Mouse (Mus musculus) heart, embryonic 15.5 days (tissue): ENCODE results near the gene Otx2. TPM values are rescaled to one million over a fixed set of nuclear protein-coding genes. Genes with fewer than 3 reads are reported as not detected.

Experiments
- ATAC-seq: fragments of 200-750 bp; cut with Nextera tagmentation; replicated peaks from 2 replicates; pipeline ENCODE4 v1.8.0; 2017; ENCODE audit warnings: low read depth, moderate TSS enrichment; ENCODE audit not compliant: insufficient number of reproducible peaks, insufficient read depth, low FRiP score
- H3K27ac ChIP-seq: fragments of 300-500 bp; sonication (generic); 2 replicates; pipeline ENCODE4 v1.5.1; 2015; ENCODE audit warnings: mild to moderate bottlenecking, inconsistent platforms
- H3K27me3 ChIP-seq: fragments of 300-500 bp; sonication (generic); 2 replicates; pipeline ENCODE4 v1.6.1; 2015; ENCODE audit warnings: inconsistent platforms
- H3K36me3 ChIP-seq: fragments of 300-500 bp; sonication (generic); 2 replicates; pipeline ENCODE4 v1.6.1; 2015; ENCODE audit warnings: mild to moderate bottlenecking, inconsistent platforms
- H3K4me1 ChIP-seq: fragments of 300-500 bp; sonication (generic); replicated peaks from 2 replicates; pipeline ENCODE4 v1.6.1; 2015; ENCODE audit warnings: inconsistent platforms
- H3K4me2 ChIP-seq: fragments of 300-500 bp; sonication (generic); 2 replicates; pipeline ENCODE4 v1.6.1; 2015; ENCODE audit warnings: inconsistent platforms, mild to moderate bottlenecking, moderate library complexity
- H3K4me3 ChIP-seq: fragments of 300-500 bp; sonication (generic); 2 replicates; pipeline ENCODE4 v1.5.1; 2015; ENCODE audit warnings: mild to moderate bottlenecking, inconsistent platforms
- H3K9ac ChIP-seq: fragments of 300-500 bp; sonication (generic); 2 replicates; pipeline ENCODE4 v1.6.1; 2015; ENCODE audit warnings: mild to moderate bottlenecking, inconsistent platforms
- H3K9me3 ChIP-seq: fragments of 300-500 bp; sonication (generic); replicated peaks from 2 replicates; pipeline ENCODE4 v1.6.1; 2016; ENCODE audit warnings: inconsistent platforms
- WGBS: fragments of 180-500 bp; shearing (Covaris S2); methylation state at CpG from one replicate; pipeline ENCODE4 v1.1.7; 2015; ENCODE audit warnings: mixed read lengths; 5-methylcytosine and 5-hydroxymethylcytosine counted together
- polyA plus RNA-seq: library from polyadenylated mRNA; unstranded; fragments of >200 nt; fragmentation: Nextera tagmentation; extraction: Ambion mirVana; gene quantifications from 2 replicates; pipeline ENCODE4 v1.2.1, GENCODE M21; 2015

Otx2 gene
- polyA plus RNA-seq, 1 experiment from 2014 or later = not detected

GRCm38 (mm10) chr14:48667396-48667795, 6.2 kb downstream of the Otx2 start:
- H3K27ac ChIP-seq = no peak overlapping the region
- peaks cover 21% of the 10 kb centered on the region for H3K4me1 ChIP-seq
- H3K27me3 ChIP-seq = peaks cover 93% of the 10 kb centered on the region
- ATAC-seq = no peak
- H3K9me3 ChIP-seq = no peaks in the 10 kb centered on the region
- H3K4me3 ChIP-seq = no peak overlapping the region
- no peak overlapping the region for H3K4me2 ChIP-seq
- no peaks in the 10 kb centered on the region for H3K36me3 ChIP-seq
- WGBS = 4% methylated on average over 12 of the region's 12 CpGs
- no peak overlapping the region for H3K9ac ChIP-seq

- Histone ChIP-seq H3K27ac (no peak overlapping the region), H3K4me2 (no peak overlapping the region), H3K4me3 (no peak overlapping the region), H3K4me1 (peaks cover 25% of the 10 kb centered on the region), H3K9me3 (no peaks in the 10 kb centered on the region), H3K9ac (no peak overlapping the region), H3K27me3 (peaks cover 93% of the 10 kb centered on the region), H3K36me3 (no peaks in the 10 kb centered on the region)
- 2% methylated on average over 19 of the region's 19 CpGs for WGBS
- no peak for ATAC-seq
Observed at GRCm38 (mm10) chr14:48666771-48667170, 6.8 kb downstream of the Otx2 start.

- Histone ChIP-seq H3K27ac (no peak overlapping the region), H3K27me3 (peaks cover 93% of the 10 kb centered on the region), H3K4me1 (peaks cover 25% of the 10 kb centered on the region), H3K9me3 (no peaks in the 10 kb centered on the region), H3K9ac (no peak overlapping the region), H3K36me3 (no peaks in the 10 kb centered on the region), H3K4me2 (no peak overlapping the region), H3K4me3 (peak overlapping the region; percentile 13; the same call in 1 of the 2 replicates)
- WGBS = under 1% methylated on average over 52 of the region's 52 CpGs
- ATAC-seq = no peak
Observed at GRCm38 (mm10) chr14:48665816-48666661, 7.6 kb downstream of the Otx2 start.

GRCm38 (mm10) chr14:48664841-48665815, 8.5 kb downstream of the Otx2 start:
- no peak overlapping the region for H3K9ac ChIP-seq
- H3K9me3 ChIP-seq = no peaks in the 10 kb centered on the region
- peaks cover 25% of the 10 kb centered on the region for H3K4me1 ChIP-seq
- no peak for ATAC-seq
- WGBS = under 1% methylated on average over 50 of the region's 50 CpGs
- H3K27me3 ChIP-seq = peaks cover 93% of the 10 kb centered on the region
- H3K4me3 ChIP-seq = peak overlapping the region; percentile 13
- H3K27ac ChIP-seq = no peak overlapping the region
- no peaks in the 10 kb centered on the region for H3K36me3 ChIP-seq
- H3K4me2 ChIP-seq = 0 out of 2 replicates have a peak overlapping the region, but pooled peaks have one; percentile 6

GRCm38 (mm10) chr14:48664001-48664810, 9.4 kb downstream of the Otx2 start:
- Histone ChIP-seq H3K4me2 (no peak overlapping the region), H3K9ac (no peak overlapping the region), H3K4me3 (peak overlapping the region; percentile 13; the same call in 1 of the 2 replicates), H3K36me3 (no peaks in the 10 kb centered on the region), H3K9me3 (no peaks in the 10 kb centered on the region), H3K4me1 (peaks cover 25% of the 10 kb centered on the region), H3K27me3 (peaks cover 93% of the 10 kb centered on the region), H3K27ac (no peak overlapping the region)
- ATAC-seq = no peak
- WGBS = 4% methylated on average over 14 of the region's 14 CpGs

- ATAC-seq = no peak
- Histone ChIP-seq H3K36me3 (no peaks in the 10 kb centered on the region), H3K9me3 (no peaks in the 10 kb centered on the region), H3K27ac (no peak overlapping the region), H3K9ac (no peak overlapping the region), H3K4me3 (no peak overlapping the region), H3K4me2 (no peak overlapping the region), H3K27me3 (peaks cover 93% of the 10 kb centered on the region), H3K4me1 (peaks cover 19% of the 10 kb centered on the region)
- 8% methylated on average over 4 of the region's 4 CpGs for WGBS
Observed at GRCm38 (mm10) chr14:48663531-48663930, 10.1 kb downstream of the Otx2 start.

- H3K27ac ChIP-seq = no peak overlapping the region
- no peaks in the 10 kb centered on the region for H3K9me3 ChIP-seq
- WGBS = 4% methylated on average over 16 of the region's 16 CpGs
- no peak overlapping the region for H3K4me3 ChIP-seq
- H3K36me3 ChIP-seq = no peaks in the 10 kb centered on the region
- H3K4me2 ChIP-seq = no peak overlapping the region
- H3K4me1 ChIP-seq = peaks cover 19% of the 10 kb centered on the region
- H3K9ac ChIP-seq = no peak overlapping the region
- peaks cover 93% of the 10 kb centered on the region for H3K27me3 ChIP-seq
- ATAC-seq = no peak
Observed at GRCm38 (mm10) chr14:48662568-48663236, 10.9 kb downstream of the Otx2 start.

- Histone ChIP-seq H3K4me1 (peaks cover 19% of the 10 kb centered on the region), H3K9me3 (no peaks in the 10 kb centered on the region), H3K4me3 (no peak overlapping the region), H3K36me3 (no peaks in the 10 kb centered on the region), H3K9ac (no peak overlapping the region), H3K27ac (no peak overlapping the region), H3K27me3 (peaks cover 93% of the 10 kb centered on the region), H3K4me2 (no peak overlapping the region)
- ATAC-seq = no peak
- WGBS = 4% methylated on average over 38 of the region's 38 CpGs
Observed at GRCm38 (mm10) chr14:48661646-48662567, 11.7 kb downstream of the Otx2 start.

- H3K9me3 ChIP-seq = no peaks in the 10 kb centered on the region
- H3K36me3 ChIP-seq = no peaks in the 10 kb centered on the region
- H3K9ac ChIP-seq = no peak overlapping the region
- H3K27ac ChIP-seq = no peak overlapping the region
- WGBS = 26% methylated on average over 8 of the region's 8 CpGs
- peaks cover 93% of the 10 kb centered on the region for H3K27me3 ChIP-seq
- H3K4me1 ChIP-seq = peaks cover 17% of the 10 kb centered on the region
- H3K4me3 ChIP-seq = no peak overlapping the region
- H3K4me2 ChIP-seq = no peak overlapping the region
- no peak for ATAC-seq
Observed at GRCm38 (mm10) chr14:48661151-48661550, 12.5 kb downstream of the Otx2 start.
